Mouse (Mus musculus) small intestine, adult 2 months (tissue): ENCODE data around the gene Snd1. TPM values are rescaled to one million over a fixed set of nuclear protein-coding genes. Genes with fewer than 3 reads are reported as not detected.
A peak's percentile ranks its signal among the peaks of the same experiment; 100 is the strongest.

Source experiments
- H3K27ac ChIP-seq: fragments of 200-500 bp; 2 replicates; pipeline ENCODE4 v1.5.1; 2012; ENCODE audit warnings: low read depth, low read length, control low read depth, inconsistent platforms; ENCODE audit not compliant: insufficient read depth
- H3K27me3 ChIP-seq: fragments of 200-500 bp; 2 replicates; pipeline ENCODE4 v1.6.1; 2012; ENCODE audit warnings: mild to moderate bottlenecking, moderate library complexity, low read length, inconsistent platforms; ENCODE audit not compliant: control insufficient read depth, insufficient read depth
- H3K36me3 ChIP-seq: fragments of 200-500 bp; 2 replicates; pipeline ENCODE4 v1.6.1; 2012; ENCODE audit warnings: mild to moderate bottlenecking, low read length, control low read depth, inconsistent platforms; ENCODE audit not compliant: control insufficient read depth, insufficient read depth
- H3K4me1 ChIP-seq: fragments of 200-500 bp; 2 replicates; pipeline ENCODE4 v1.6.1; 2012; ENCODE audit warnings: low read length, inconsistent platforms, mixed read lengths; ENCODE audit not compliant: control insufficient read depth, insufficient read depth, insufficient read length
- H3K4me3 ChIP-seq: fragments of 200-500 bp; 2 replicates; pipeline ENCODE4 v1.5.1; 2012; ENCODE audit warnings: low read depth, mild to moderate bottlenecking, control low read depth, inconsistent platforms, low read length, moderate library complexity
- CTCF ChIP-seq: fragments of 200-500 bp; IDR thresholded peaks from 2 replicates; pipeline ENCODE4 v1.5.1; 2012; ENCODE audit warnings: low read depth, mild to moderate bottlenecking, control low read depth, inconsistent platforms, low read length, moderate library complexity, mixed read lengths; ENCODE audit not compliant: insufficient replicate concordance, insufficient read length; ENCODE audit errors: extremely low read depth
- POLR2A ChIP-seq: fragments of 200-500 bp; IDR thresholded peaks from 2 replicates; pipeline ENCODE4 v1.6.1; 2012; ENCODE audit warnings: low read depth, mild to moderate bottlenecking, control low read depth, inconsistent platforms, low read length, moderate library complexity
- WGBS: fragments of 180-500 bp; shearing (Covaris S2); methylation state at CpG from one replicate; pipeline ENCODE4 v1.1.7; 2018; 5-methylcytosine and 5-hydroxymethylcytosine counted together
- polyA plus RNA-seq: library from polyadenylated mRNA; depleted of rRNA; stranded (reverse); fragments of >200 nt; gene quantifications from 2 replicates; pipeline ENCODE4 v1.2.3, GENCODE M21; 2012

Snd1 gene
- polyA plus RNA-seq, 1 experiment, result 77.7 TPM

DNA sequence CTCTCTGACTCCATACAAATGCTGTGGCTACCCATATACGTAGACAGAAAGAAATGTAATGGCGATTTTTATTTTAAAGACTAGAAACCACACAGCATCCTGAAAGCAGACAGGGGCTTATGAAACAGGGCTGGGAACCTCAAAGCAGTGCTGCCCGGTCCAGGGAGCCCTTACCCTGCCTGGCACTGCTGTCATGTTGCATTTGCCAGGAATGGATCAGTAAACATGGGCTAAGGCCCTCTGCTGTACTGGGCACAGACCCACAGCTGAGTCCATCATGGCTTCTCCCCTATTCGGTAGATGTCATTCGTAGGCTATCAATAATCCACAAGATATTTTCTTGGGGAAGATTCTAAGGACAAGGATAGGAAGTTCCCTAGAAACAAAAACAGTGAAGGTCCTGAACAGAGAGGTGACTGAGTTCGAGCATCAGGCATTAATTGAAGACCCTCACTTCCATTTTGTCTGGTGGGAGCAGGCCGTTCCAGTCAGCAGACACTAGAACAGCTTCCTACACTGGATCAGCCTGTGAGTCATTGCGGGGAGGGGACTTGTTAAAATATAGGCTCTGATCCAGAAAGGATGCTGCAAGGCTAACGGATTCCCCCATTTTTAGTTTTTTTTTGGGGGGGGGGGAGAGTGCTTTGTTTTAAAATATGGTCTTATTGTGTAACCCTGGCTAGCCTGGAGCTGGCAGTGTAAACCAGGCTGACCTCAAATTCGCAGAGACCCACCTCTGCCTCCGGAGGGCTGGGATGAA is 422.6 kb downstream of the Snd1 start:
- no peaks in the 10 kb centered on the region for H3K36me3 ChIP-seq
- no peaks in the 10 kb centered on the region for H3K27me3 ChIP-seq
- no peak overlapping the region for H3K4me3 ChIP-seq
- no peak overlapping the region for H3K27ac ChIP-seq
- no peaks in the 10 kb centered on the region for H3K4me1 ChIP-seq
- WGBS, result 58% methylated on average over 11 of the region's 11 CpGs
- TF ChIP-seq CTCF (no peak), POLR2A (no peak)

DNA sequence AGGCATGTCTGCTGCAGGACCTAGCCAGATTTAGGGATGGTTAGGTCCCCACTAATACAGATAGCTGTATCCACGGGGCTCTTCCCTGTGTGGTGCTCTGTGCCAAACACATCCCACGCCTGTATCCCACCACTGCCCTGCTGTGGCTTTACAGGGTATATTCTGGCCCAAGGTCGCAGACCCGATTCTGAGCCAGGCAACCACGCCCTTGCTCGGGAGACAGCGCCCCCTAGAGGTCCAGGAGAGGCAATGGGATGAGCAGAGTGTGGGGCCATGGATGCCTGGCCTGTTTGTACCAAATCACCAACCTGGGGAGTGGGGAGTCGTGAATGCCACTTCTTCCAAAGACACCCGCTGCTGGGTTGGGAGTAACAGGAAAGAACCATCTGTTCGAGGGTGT is 423.9 kb downstream of the Snd1 start:
- no peak overlapping the region for H3K27ac ChIP-seq
- TF ChIP-seq CTCF (peak; percentile 76; the same call in 1 of the 2 replicates), POLR2A (no peak)
- H3K4me1 ChIP-seq, result no peaks in the 10 kb centered on the region
- no peak overlapping the region for H3K4me3 ChIP-seq
- 21% methylated on average over 10 of the region's 10 CpGs for WGBS
- no peaks in the 10 kb centered on the region for H3K36me3 ChIP-seq
- no peaks in the 10 kb centered on the region for H3K27me3 ChIP-seq

DNA sequence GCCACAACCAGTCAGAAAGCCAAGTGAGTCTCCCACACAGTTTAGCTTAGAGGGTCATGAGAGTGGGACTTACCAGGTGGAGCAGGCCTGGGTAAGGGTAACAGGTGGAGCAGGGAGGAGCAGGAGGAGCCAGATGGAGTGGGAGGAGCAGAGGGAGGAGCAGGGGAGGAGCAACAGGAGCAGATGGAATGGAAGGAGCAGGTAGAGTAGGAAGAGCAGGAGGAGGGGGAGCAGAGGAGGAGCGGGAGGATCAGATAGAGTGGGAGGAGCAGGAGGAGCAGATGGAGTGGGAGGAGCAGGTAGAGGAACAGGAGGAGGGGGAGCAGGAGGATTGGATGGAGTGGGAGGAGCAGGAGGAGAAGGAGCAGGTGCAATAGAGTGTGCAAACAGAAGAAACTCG is 427.6 kb downstream of the Snd1 start:
- WGBS, result 23% methylated on average over 2 of the region's 2 CpGs
- Histone ChIP-seq H3K27ac (no peak overlapping the region), H3K27me3 (no peaks in the 10 kb centered on the region), H3K36me3 (no peaks in the 10 kb centered on the region), H3K4me1 (peaks cover 6% of the 10 kb centered on the region; the same call in 1 of the 2 replicates), H3K4me3 (no peak overlapping the region)
- TF ChIP-seq CTCF (no peak), POLR2A (no peak)

DNA sequence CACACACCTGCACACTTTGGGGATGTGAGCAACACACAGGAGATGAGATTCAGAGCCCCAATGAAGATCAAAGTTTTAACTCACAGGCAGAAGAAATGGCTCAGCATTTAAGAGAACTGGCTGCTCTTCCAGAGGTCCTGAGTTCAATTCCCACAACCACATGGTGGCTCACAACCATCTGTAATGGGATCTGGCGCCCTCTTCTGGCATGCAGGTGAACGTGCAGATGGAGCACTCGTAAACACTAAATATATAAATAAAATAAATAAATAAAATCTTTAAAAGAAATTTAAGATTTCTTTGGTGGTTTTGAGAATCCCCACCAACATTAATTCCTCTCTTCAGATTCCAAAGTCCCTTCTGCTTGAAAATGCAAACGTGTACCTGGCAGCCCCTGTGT is 429.5 kb downstream of the Snd1 start:
- WGBS, result 61% methylated on average over 4 of the region's 4 CpGs
- no peak for TF ChIP-seq CTCF
- no peak for TF ChIP-seq POLR2A
- Histone ChIP-seq H3K36me3 (no peaks in the 10 kb centered on the region), H3K27ac (no peak overlapping the region), H3K27me3 (no peaks in the 10 kb centered on the region), H3K4me3 (no peak overlapping the region), H3K4me1 (peaks cover 6% of the 10 kb centered on the region; the same call in 1 of the 2 replicates)

DNA sequence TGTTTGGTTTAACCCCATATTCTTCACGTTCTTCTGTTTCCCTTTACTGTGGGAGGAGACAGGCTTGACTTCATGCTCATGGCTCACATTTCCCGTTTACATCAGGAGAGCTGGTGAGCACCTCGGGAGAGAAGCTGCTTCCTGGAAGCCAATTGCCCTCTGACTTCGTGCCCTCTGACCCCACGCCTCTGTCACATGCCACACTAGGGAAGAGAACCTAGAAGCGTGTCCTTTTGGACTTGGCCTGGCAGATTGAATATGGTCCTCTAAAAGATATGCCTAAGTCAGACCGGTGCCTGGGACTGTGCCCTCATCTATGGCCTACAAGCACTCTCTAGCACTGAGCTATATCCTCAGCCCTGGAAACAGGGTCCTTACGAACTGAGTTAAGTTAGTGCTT is 430.4 kb downstream of the Snd1 start:
- Histone ChIP-seq H3K36me3 (no peaks in the 10 kb centered on the region), H3K27me3 (no peaks in the 10 kb centered on the region), H3K4me1 (peaks cover 6% of the 10 kb centered on the region; the same call in 1 of the 2 replicates), H3K27ac (no peak overlapping the region), H3K4me3 (no peak overlapping the region)
- WGBS, result 42% methylated on average over 8 of the region's 8 CpGs
- TF ChIP-seq CTCF (no peak), POLR2A (no peak)

DNA sequence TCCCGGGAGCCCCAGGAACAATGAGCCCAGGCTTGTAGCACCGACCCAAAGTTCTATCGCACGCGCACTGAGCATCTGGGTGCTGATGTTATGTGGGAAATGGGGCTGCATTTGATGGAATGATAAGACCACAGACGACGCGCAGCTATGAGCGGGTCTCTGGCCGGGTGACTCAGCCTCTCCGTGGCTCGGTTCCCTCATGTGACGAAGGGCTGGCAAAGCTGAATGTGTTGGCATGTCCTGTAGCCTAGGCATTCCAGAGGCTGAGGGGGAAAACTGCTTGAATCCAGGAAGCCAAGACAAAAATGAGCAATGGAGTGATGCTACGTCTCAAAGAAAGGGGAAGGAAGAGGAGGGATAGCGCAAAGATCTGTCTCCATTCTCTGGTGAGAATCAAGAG is 434.9 kb downstream of the Snd1 start:
- H3K4me3 ChIP-seq, result no peak overlapping the region
- no peaks in the 10 kb centered on the region for H3K36me3 ChIP-seq
- WGBS, result 76% methylated on average over 15 of the region's 15 CpGs
- peaks cover 5% of the 10 kb centered on the region; the same call in 1 of the 2 replicates for H3K4me1 ChIP-seq
- no peak for TF ChIP-seq CTCF
- no peak for TF ChIP-seq POLR2A
- no peaks in the 10 kb centered on the region for H3K27me3 ChIP-seq
- H3K27ac ChIP-seq, result no peak overlapping the region

DNA sequence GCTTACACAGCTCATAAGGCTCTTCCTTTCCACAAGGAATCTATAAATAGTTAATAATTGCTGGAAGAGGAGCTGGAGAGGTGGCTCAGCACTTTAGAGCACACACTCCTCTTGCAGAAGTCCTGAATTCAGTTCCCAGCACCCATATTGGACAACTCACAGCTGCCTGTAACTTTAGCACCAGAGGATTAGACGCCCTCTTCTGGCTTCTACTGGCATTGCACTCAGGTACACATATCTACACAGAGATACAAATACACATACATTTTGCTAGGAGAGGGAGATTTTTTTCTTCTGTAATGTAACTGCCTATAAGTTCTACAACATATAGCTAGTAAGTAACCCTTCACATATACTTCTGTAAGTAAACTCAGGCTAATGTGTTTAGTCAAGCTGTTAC is 440.0 kb downstream of the Snd1 start:
- TF ChIP-seq POLR2A (no peak), CTCF (no peak)
- WGBS, result 37% methylated on average over 1 of the region's 1 CpGs

DNA sequence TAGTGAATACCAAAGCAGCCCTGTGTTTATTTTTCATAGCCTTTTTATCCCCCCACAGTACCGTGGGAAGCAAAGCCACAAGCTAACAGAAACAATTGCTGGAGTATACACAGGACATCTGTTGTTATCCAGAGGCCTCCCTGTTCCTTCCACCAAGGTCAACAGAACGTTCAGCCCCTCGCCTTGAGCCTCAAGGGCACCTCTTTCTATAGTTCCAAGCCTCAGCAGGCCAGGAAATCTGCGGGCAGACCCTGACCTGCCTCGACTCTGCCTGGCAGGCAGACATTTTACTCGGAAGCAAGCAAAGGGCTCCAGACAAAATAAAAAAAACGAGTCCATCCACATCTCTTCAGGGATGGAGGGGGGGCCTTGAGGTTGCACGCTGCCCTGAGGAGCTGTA is 441.7 kb downstream of the Snd1 start:
- no peak for TF ChIP-seq POLR2A
- TF ChIP-seq CTCF, result no peak
- no peaks in the 10 kb centered on the region for H3K4me1 ChIP-seq
- H3K27ac ChIP-seq, result no peak overlapping the region
- H3K4me3 ChIP-seq, result no peak overlapping the region
- H3K27me3 ChIP-seq, result no peaks in the 10 kb centered on the region
- H3K36me3 ChIP-seq, result no peaks in the 10 kb centered on the region
- 47% methylated on average over 8 of the region's 8 CpGs for WGBS

More for the DNA sequence above, 440.0 kb downstream of the Snd1 start:
- Histone ChIP-seq H3K4me1 (no peaks in the 10 kb centered on the region), H3K27ac (no peak overlapping the region), H3K4me3 (no peak overlapping the region), H3K27me3 (no peaks in the 10 kb centered on the region), H3K36me3 (no peaks in the 10 kb centered on the region)
